Mouse (Mus musculus) kidney, adult 11 months (tissue): ENCODE measurements at regions not wholly inside any gene's neighbourhood (a gene's known extent, or its start where the extent isn't known, plus 50 kb on each side); places are given as distances from the start of the nearest gene placed in this dataset.
A peak's percentile ranks its signal among the peaks of the same experiment; 100 is the strongest.

Experiments
- DNase-seq: peaks from one replicate; pipeline ENCODE4 v3.0.0; 2022

GRCm38 (mm10) chr14:46706462-46706861 lies 53.9 kb upstream of the Cdkn3 start:
- no peak for DNase-seq

GRCm38 (mm10) chr14:46704316-46704751 lies 56.0 kb upstream of the Cdkn3 start:
- peak; percentile 13 for DNase-seq

- DNase-seq, result peak; percentile 16
Observed at GRCm38 (mm10) chr14:46702669-46703435, 57.5 kb upstream of the Cdkn3 start.

- peak; percentile 7 for DNase-seq
Observed at GRCm38 (mm10) chr14:46692571-46692970, 67.8 kb upstream of the Cdkn3 start.

GRCm38 (mm10) chr14:46692067-46692466 lies 68.3 kb upstream of the Cdkn3 start:
- DNase-seq, result no peak

GRCm38 (mm10) chr14:46682728-46683127 lies 77.6 kb upstream of the Cdkn3 start:
- no peak for DNase-seq

- DNase-seq, result no peak
Observed at GRCm38 (mm10) chr14:46678935-46679334, 81.4 kb upstream of the Cdkn3 start.

GRCm38 (mm10) chr14:46671482-46672225 lies 88.7 kb upstream of the Cdkn3 start:
- DNase-seq, result no peak

GRCm38 (mm10) chr14:46671062-46671461 lies 89.3 kb upstream of the Cdkn3 start:
- no peak for DNase-seq

GRCm38 (mm10) chr14:46670221-46671046 lies 89.9 kb upstream of the Cdkn3 start:
- DNase-seq, result no peak

- no peak for DNase-seq
Observed at GRCm38 (mm10) chr14:46668275-46668674, 92.1 kb upstream of the Cdkn3 start.

- DNase-seq, result no peak
Observed at GRCm38 (mm10) chr14:46664305-46664704, 96.0 kb upstream of the Cdkn3 start.

GRCm38 (mm10) chr14:46663529-46663928 lies 96.8 kb upstream of the Cdkn3 start:
- DNase-seq, result no peak

- no peak for DNase-seq
Observed at GRCm38 (mm10) chr14:46661792-46662545, 98.4 kb upstream of the Cdkn3 start.

GRCm38 (mm10) chr14:46661118-46661791 lies 99.1 kb upstream of the Cdkn3 start:
- no peak for DNase-seq

GRCm38 (mm10) chr14:46659365-46659764 lies 101.0 kb upstream of the Cdkn3 start:
- DNase-seq, result no peak

GRCm38 (mm10) chr14:46656249-46656648 lies 104.1 kb upstream of the Cdkn3 start:
- DNase-seq, result no peak

- no peak for DNase-seq
Observed at GRCm38 (mm10) chr14:46647319-46647974, 112.9 kb upstream of the Cdkn3 start.

- no peak for DNase-seq
Observed at GRCm38 (mm10) chr14:46646673-46647318, 113.5 kb upstream of the Cdkn3 start.

- no peak for DNase-seq
Observed at GRCm38 (mm10) chr14:46639116-46639826, 121.1 kb upstream of the Cdkn3 start.
